Mouse (Mus musculus) adipose tissue, adult 10 weeks (tissue): ENCODE measurements around the gene Cxcr3. TPM values are rescaled to one million over a fixed set of nuclear protein-coding genes. Genes with fewer than 3 reads are reported as not detected.

Experiments used
- polyA plus RNA-seq: library from polyadenylated mRNA; stranded (reverse); fragments of 350-450 nt; fragmentation: Illumina TruSeq; extraction: RNeasy Lipid Tissue Mini Kit (QIAGEN cat#74804); gene quantifications from one replicate; pipeline ENCODE4 v1.2.3, GENCODE M21; 2014; ENCODE audit warnings: low read depth, low replicate concordance

The Cxcr3 gene
- polyA plus RNA-seq, result 1.6 TPM

DNA sequence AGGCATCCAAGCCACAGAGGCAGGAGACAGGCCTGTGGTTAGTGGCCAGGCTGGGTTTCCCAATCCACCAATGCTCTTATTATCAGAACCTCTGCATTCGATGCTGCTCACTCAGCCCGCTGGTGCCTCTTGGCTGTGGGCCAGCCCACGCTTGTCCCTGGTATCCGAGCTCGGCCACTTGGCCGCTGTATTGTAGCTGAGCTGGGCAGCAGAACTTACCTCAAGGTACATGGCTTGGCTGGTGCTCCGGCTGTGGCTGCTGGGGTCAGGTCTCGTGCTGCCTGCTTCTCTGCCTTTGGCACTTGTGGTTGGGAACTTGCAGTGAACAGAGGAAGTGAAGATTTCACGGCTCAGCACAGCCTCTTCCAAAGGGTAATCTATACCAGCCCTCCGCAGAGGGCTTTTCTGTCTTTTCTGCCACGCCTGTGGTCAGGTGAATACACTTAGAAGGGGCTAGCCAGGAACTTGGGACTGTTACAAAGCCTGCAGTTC lies at the start of gene Cxcr3:
Gene Cxcr3, minus strand, starts transcription at position 442 of the 492 bp plus-strand sequence.

Other genes starting within 250 kb of the Cxcr3 start
- 27.7 TPM for gene Taf1, start 201.5 kb downstream of the Cxcr3 start, polyA plus RNA-seq
- gene Ogt, start 94.2 kb downstream of the Cxcr3 start, polyA plus RNA-seq, result 139 TPM
- gene Gm4779, start 60.2 kb upstream of the Cxcr3 start, polyA plus RNA-seq, result 0.17 TPM
- gene 8030474K03Rik, start 60.4 kb upstream of the Cxcr3 start, polyA plus RNA-seq, result not detected
- 4.5 TPM for gene Nhsl2, start 115.1 kb upstream of the Cxcr3 start, polyA plus RNA-seq